Mouse (Mus musculus) myocyte (in vitro differentiated cells): ENCODE results near the gene Bnip1. TPM values are rescaled to one million over a fixed set of nuclear protein-coding genes. Genes with fewer than 3 reads are reported as not detected.

Experiments used
- H3K27me3 ChIP-seq: one replicate; pipeline ENCODE4 v1.6.1; 2011; ENCODE audit not compliant: control insufficient read depth, insufficient read depth, insufficient read length
- H3K36me3 ChIP-seq: one replicate; pipeline ENCODE4 v1.6.1; 2011; ENCODE audit not compliant: control insufficient read depth, insufficient read depth
- H3K4me2 ChIP-seq: one replicate; pipeline ENCODE4 v1.6.1; 2011; ENCODE audit warnings: low read depth, control low read depth
- H3K4me3 ChIP-seq: one replicate; pipeline ENCODE4 v1.5.1; 2011; ENCODE audit warnings: mild to moderate bottlenecking, control low read depth, moderate library complexity
- H3K79me2 ChIP-seq: one replicate; pipeline ENCODE4 v1.6.1; 2011; ENCODE audit not compliant: control insufficient read depth, insufficient read depth
- H3ac ChIP-seq: one replicate; pipeline ENCODE4 v1.6.1; 2011; ENCODE audit not compliant: control insufficient read depth, insufficient read length
- CEBPB ChIP-seq: IDR thresholded peaks from 2 replicates; pipeline ENCODE4 v1.6.1; 2011; ENCODE audit warnings: mild to moderate bottlenecking, moderate library complexity; ENCODE audit not compliant: poor library complexity, insufficient read depth, severe bottlenecking
- E2F4 ChIP-seq: IDR thresholded peaks from one replicate; pipeline ENCODE4 v1.6.1; 2011; ENCODE audit warnings: mild to moderate bottlenecking, control low read depth, moderate library complexity; ENCODE audit not compliant: insufficient read depth
- MAX ChIP-seq: IDR thresholded peaks from one replicate; pipeline ENCODE4 v1.6.1; 2011; ENCODE audit warnings: low read depth, mild to moderate bottlenecking, control low read depth
- MYOD1 ChIP-seq, 3 experiments: IDR thresholded peaks; one replicate each; pipeline ENCODE4 v1.6.1; 2011; ENCODE audit warnings: control low read depth in 2 of 3, low read depth in 2 of 3, mild to moderate bottlenecking in 2 of 3, moderate library complexity in 1 of 3; ENCODE audit not compliant: insufficient read length in 2 of 3, control insufficient read depth in 1 of 3
- MYOG ChIP-seq, 3 experiments: IDR thresholded peaks; one replicate each; pipeline ENCODE4 v1.6.1; 2011; ENCODE audit warnings: control low read depth in 2 of 3, low read depth in 2 of 3, mild to moderate bottlenecking in 2 of 3; ENCODE audit not compliant: insufficient read length in 2 of 3, control insufficient read depth in 1 of 3, insufficient read depth in 1 of 3
- POLR2A ChIP-seq: IDR thresholded peaks from one replicate; pipeline ENCODE4 v1.6.1; 2011; ENCODE audit warnings: low read depth, mild to moderate bottlenecking, control low read depth, moderate library complexity; ENCODE audit not compliant: insufficient read length
- POLR2AphosphoS2 ChIP-seq: IDR thresholded peaks from one replicate; pipeline ENCODE4 v1.6.1; 2011; ENCODE audit warnings: low read depth, control low read depth; ENCODE audit not compliant: insufficient read length
- REST ChIP-seq: IDR thresholded peaks from one replicate; pipeline ENCODE4 v1.6.1; 2011; ENCODE audit warnings: mild to moderate bottlenecking, control low read depth, moderate library complexity; ENCODE audit not compliant: insufficient read depth, insufficient read length
- SRF ChIP-seq: IDR thresholded peaks from one replicate; pipeline ENCODE4 v1.6.1; 2011; ENCODE audit warnings: low read depth; ENCODE audit not compliant: control insufficient read depth, insufficient read length
- TCF12 ChIP-seq: IDR thresholded peaks from one replicate; pipeline ENCODE4 v1.6.1; 2011; ENCODE audit warnings: mild to moderate bottlenecking, control low read depth; ENCODE audit not compliant: poor library complexity, insufficient read depth, severe bottlenecking
- TCF3 ChIP-seq: IDR thresholded peaks from one replicate; pipeline ENCODE4 v1.6.1; 2011; ENCODE audit warnings: low read depth, control low read depth; ENCODE audit not compliant: insufficient read length
- USF1 ChIP-seq: IDR thresholded peaks from one replicate; pipeline ENCODE4 v1.6.1; 2011; ENCODE audit warnings: low read depth, mild to moderate bottlenecking, control low read depth, moderate library complexity
- polyA plus RNA-seq: library from polyadenylated mRNA; unstranded; fragments of >200 nt; fragmentation: generic; extraction: Trizol; gene quantifications from one replicate; pipeline ENCODE4 v1.2.1, GENCODE M21; 2012; ENCODE audit warnings: missing spikeins

The Bnip1 gene
- polyA plus RNA-seq, 1 experiment: 31.8 TPM

DNA sequence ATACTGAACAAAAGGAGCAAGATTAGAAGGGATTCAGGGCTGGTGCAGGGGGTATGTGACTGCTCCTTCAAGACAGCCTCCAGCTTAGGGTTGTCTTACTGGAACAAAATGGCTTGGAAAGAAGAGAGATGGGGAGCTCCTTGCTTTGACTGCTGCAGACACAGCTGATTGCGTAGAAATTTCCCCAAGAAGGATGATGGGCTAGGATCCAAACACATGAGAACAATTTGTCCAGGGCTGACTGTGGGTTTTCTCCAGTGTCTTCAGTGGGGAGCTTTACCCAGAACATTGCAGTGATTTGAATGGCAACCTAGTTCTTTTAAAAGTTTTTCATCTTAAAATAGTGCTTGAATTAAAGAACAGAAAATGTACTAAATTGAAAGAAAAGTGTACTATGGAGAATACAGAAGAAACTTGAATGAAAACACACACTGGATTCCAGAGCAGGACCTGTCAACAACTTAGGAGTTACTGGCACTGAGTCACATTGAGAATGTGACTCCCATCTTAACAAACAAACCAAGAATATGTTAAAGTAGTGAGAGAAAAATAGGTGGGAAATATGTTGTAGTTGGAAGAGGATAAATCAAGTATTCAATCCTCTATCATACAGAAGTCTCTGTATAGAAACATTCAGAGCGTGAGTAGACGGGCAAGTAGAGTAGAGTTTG, 2.3 kb upstream of the Bnip1 start:
- Histone ChIP-seq H3K79me2 (no peaks in the 10 kb centered on the region), H3ac (no peak overlapping the region), H3K36me3 (peaks cover 4% of the 10 kb centered on the region), H3K4me2 (no peak overlapping the region), H3K27me3 (no peaks in the 10 kb centered on the region), H3K4me3 (no peak overlapping the region)
- TF ChIP-seq REST (no peak), MYOG (IDR thresholded peaks at IDR 0.05; ENCODE audit: control insufficient read depth in 1 of 3, insufficient read depth in 1 of 3, insufficient read length in 2 of 3, low read depth in 2 of 3) (no peak), POLR2A (no peak), POLR2AphosphoS2 (no peak), TCF3 (no peak), CEBPB (no peak), E2F4 (no peak), MAX (no peak), USF1 (no peak), SRF (no peak), MYOD1 (IDR thresholded peaks at IDR 0.05; ENCODE audit: control insufficient read depth in 1 of 3, insufficient read length in 2 of 3, low read depth in 2 of 3) (no peak), TCF12 (no peak)

DNA sequence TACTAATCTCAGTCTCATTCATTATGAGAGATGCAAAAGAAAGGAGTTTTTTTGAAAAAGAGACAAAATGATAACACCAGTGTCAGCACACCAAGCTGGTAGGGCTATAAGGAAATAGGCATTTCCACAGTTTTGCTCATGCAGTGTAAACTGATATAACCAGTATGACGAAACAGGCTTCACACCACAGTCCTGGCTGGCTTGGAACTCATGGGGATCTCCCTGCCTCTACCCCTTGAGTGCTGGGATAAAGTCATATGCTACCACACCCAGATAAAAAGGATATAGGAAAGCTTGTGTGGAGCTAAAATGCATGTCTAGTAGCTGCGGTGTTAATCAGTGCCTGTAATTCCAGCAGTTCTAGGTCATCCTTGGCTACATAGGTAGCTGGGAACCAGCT, 1.4 kb upstream of the Bnip1 start:
- H3K79me2 ChIP-seq: no peaks in the 10 kb centered on the region
- TF ChIP-seq TCF3: no peak
- TF ChIP-seq CEBPB: 0 out of 2 replicates have a peak, but pooled peaks have one; percentile 15
- TF ChIP-seq REST: no peak
- no peaks in the 10 kb centered on the region for H3K27me3 ChIP-seq
- H3K4me2 ChIP-seq: no peak overlapping the region
- H3K36me3 ChIP-seq: peaks cover 8% of the 10 kb centered on the region
- H3ac ChIP-seq: no peak overlapping the region
- H3K4me3 ChIP-seq: no peak overlapping the region

DNA sequence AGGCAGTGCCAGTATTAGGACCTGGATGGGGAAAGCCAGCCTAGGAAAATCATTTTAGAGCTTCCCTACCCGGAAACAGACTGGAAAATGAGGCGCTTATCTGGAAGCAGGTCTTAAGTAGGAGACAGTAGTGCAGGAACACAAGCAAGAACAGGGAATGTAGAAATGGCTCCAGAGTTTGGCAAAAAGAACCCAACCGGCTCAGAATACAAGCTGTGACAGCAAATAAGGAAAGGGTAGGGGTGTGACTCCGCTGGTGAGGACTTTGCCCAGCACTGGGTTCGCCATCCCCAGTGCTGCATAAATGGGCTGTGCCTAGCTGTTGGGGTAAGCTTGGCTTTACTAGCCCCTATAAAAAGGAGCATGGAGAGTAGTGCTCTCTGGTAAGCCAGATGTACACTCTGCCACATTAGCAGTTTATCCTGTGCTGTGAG, 761 bp downstream of the Bnip1 start:
- Histone ChIP-seq H3K27me3 (no peaks in the 10 kb centered on the region), H3K79me2 (no peaks in the 10 kb centered on the region), H3K4me2 (peak overlapping the region; percentile 100), H3K4me3 (peak overlapping the region; percentile 90), H3ac (peak overlapping the region; percentile 72), H3K36me3 (peaks cover 9% of the 10 kb centered on the region)
- TF ChIP-seq REST (no peak), USF1 (no peak), MYOG (IDR thresholded peaks at IDR 0.05; ENCODE audit: control insufficient read depth in 1 of 3, insufficient read depth in 1 of 3, insufficient read length in 2 of 3, low read depth in 2 of 3) (no peak), CEBPB (no peak), E2F4 (no peak), TCF12 (no peak), POLR2AphosphoS2 (no peak), POLR2A (no peak), MAX (no peak), MYOD1 (IDR thresholded peaks at IDR 0.05; ENCODE audit: control insufficient read depth in 1 of 3, insufficient read length in 2 of 3, low read depth in 2 of 3) (no peak), SRF (no peak), TCF3 (no peak)

DNA sequence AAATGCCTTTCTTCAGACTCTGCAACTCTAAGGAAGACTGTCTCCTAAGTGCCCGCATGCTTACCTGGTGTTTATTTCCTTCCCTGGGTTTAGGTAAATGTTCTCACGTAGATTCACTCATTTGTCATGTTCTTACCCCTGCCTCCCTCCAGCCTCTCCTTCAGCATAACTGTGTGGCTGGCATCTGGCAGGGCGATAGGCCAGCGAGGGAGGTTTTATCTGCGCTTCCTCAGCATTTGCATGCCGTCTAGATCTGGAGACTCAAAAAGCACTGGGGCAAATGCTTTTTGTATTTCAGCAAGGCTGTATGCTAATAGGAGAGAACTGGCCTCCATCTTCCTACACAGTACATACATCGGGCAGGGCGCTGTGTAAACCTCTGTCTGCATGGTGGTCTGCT, 3.7 kb downstream of the Bnip1 start:
- no peak overlapping the region for H3K4me3 ChIP-seq
- no peak overlapping the region for H3ac ChIP-seq
- no peak overlapping the region for H3K4me2 ChIP-seq
- no peaks in the 10 kb centered on the region for H3K79me2 ChIP-seq
- H3K27me3 ChIP-seq: no peaks in the 10 kb centered on the region
- TF ChIP-seq CEBPB: no peak
- TF ChIP-seq USF1: no peak
- TF ChIP-seq TCF12: no peak
- TF ChIP-seq SRF: no peak
- no peak for TF ChIP-seq TCF3
- no peak for TF ChIP-seq MAX
- TF ChIP-seq POLR2A: no peak
- TF ChIP-seq MYOG (IDR thresholded peaks at IDR 0.05; ENCODE audit: control insufficient read depth in 1 of 3, insufficient read depth in 1 of 3, insufficient read length in 2 of 3, low read depth in 2 of 3): no peak
- TF ChIP-seq E2F4: no peak
- no peak for TF ChIP-seq POLR2AphosphoS2
- TF ChIP-seq REST: no peak
- no peak for TF ChIP-seq MYOD1 (IDR thresholded peaks at IDR 0.05; ENCODE audit: control insufficient read depth in 1 of 3, insufficient read length in 2 of 3, low read depth in 2 of 3)
- peaks cover 12% of the 10 kb centered on the region for H3K36me3 ChIP-seq

DNA sequence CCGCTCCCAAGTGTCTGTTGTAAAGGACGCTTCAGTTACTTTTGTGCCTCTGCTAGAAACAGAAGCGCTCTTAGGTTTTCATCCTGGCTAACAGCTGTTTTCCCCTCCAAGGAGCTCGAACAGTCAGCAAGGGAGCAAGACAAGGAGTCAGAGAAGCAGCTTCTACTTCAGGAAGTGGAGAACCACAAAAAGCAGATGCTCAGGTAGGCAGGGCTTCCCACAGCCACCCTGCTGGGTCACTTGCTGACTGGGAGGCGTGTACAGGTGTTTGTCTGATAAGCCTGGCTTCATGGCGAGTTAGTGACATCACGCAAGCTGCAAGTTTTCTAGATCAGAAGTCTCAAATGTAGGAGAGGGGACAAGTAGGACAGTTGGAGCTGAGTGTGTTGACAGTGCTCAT, 5.7 kb downstream of the Bnip1 start:
- Histone ChIP-seq H3K36me3 (peaks cover 18% of the 10 kb centered on the region), H3K79me2 (no peaks in the 10 kb centered on the region)

More for the DNA sequence above, 5.7 kb downstream of the Bnip1 start:
- Histone ChIP-seq H3K4me2 (no peak overlapping the region), H3K4me3 (no peak overlapping the region), H3K27me3 (no peaks in the 10 kb centered on the region), H3ac (no peak overlapping the region)
- TF ChIP-seq TCF12: no peak
- TF ChIP-seq MAX: no peak
- TF ChIP-seq TCF3: no peak
- no peak for TF ChIP-seq MYOD1 (IDR thresholded peaks at IDR 0.05; ENCODE audit: control insufficient read depth in 1 of 3, insufficient read length in 2 of 3, low read depth in 2 of 3)
